Mouse (Mus musculus) brain, embryonic 14.5 days (tissue): ENCODE results near the gene Nt5e.

Experiments
- CTCF ChIP-seq: fragments of 200-500 bp; IDR thresholded peaks from 2 replicates; pipeline ENCODE4 v1.5.1; 2012; ENCODE audit warnings: inconsistent platforms, mild to moderate bottlenecking, moderate library complexity, borderline replicate concordance; ENCODE audit not compliant: insufficient read depth, insufficient read length; ENCODE audit errors: extremely low read depth
- POLR2A ChIP-seq: fragments of 200-500 bp; IDR thresholded peaks from 2 replicates; pipeline ENCODE4 v1.6.1; 2012; ENCODE audit warnings: mild to moderate bottlenecking, inconsistent platforms, borderline replicate concordance; ENCODE audit not compliant: poor library complexity, insufficient read depth, insufficient read length, severe bottlenecking; ENCODE audit errors: extremely low read depth

DNA sequence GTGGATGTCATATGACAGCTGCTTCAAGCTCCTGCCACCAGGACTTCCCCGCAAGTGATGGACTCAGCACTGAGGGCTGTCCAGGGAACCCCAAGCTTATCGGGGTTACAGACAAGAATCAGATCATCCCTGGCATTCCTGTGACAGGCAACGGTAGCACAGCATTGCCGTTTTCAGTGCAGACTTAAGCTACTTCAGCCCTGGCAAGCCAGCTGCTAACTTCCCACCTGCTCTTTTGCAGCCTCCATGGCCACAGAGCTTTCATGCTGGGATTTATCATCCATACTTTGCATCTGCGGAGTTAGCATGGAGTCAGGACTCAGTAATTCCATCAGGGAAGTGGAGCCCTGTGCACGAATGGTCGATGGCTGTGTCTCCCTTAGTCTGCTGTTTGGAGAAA is 26.5 kb downstream of the Nt5e start:
- no peak for TF ChIP-seq CTCF
- TF ChIP-seq POLR2A, result no peak
